Mouse (Mus musculus) urinary bladder, postnatal 4 days (tissue): ENCODE measurements around the gene Actr3b.
"Not testable (repeated sequence)": the region's sequence is repeated elsewhere in the genome, so short reads cannot be mapped to it uniquely, and the experiment has no call there.

Experiments
- DNase-seq, 2 experiments: peaks; one replicate each; pipeline ENCODE4 v3.0.0; 2021 to 2022; ENCODE audit warnings: low spot score in 2 of 2

The Actr3b gene

GRCm38 (mm10) chr5:25759460-25760409, at the start of gene Actr3b:
TSS of gene Actr3b (plus strand) at chr5:25759997.
- peak; percentile 74 to 86 for DNase-seq

DNA sequence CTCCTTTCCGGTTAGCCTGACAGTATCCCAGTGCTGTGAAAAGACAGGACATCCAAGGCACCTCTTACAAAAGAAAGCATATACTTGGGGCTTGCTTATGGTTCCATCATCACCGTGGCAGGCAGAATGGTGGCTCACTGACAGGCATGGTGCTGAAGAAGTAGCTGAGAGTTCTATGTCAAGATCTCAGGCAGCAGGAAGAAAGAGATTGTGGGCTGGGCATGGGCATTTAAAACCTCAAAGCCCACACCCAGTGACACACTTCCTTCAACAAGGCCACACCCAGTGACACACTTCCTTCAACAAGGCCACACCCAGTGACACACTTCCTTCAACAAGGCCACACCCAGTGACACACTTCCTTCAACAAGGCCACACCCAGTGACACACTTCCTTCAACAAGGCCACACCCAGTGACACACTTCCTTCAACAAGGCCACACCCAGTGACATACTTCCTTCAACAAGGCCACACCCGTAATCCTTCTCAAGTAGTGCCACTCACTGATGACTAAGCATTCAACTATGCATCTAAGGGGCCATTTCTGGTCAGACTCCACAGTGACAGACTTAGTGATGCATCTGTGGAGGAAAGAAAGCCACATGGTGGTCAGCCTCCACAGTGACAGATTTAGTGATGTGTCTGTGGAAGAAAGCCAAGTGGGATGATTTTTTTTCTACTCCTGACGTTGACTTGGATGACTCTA, 46.6 kb upstream of the Actr3b start:
- not testable (repeated sequence) for DNase-seq

DNA sequence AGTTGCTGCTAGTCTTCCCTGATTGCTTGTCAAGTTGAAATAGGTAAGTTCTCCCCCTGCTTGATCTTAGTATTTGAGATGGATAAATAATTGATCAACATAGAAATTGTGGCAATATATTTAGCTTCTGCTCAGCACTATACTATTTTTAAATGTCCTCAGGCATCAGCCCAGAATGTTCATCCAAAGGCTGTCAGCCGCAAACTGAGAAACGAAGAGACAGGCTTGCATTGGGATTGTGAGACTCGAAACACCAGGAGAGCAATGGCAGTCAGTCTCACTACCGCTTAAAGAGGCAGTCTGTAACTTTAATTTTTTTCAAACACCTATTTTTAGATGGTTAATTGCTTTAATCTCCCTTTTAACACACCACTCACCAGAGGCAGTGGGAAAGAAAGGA, 40.4 kb upstream of the Actr3b start:
- no peak for DNase-seq

GRCm38 (mm10) chr5:25723016-25723415, 36.8 kb upstream of the Actr3b start:
- no peak for DNase-seq

DNA sequence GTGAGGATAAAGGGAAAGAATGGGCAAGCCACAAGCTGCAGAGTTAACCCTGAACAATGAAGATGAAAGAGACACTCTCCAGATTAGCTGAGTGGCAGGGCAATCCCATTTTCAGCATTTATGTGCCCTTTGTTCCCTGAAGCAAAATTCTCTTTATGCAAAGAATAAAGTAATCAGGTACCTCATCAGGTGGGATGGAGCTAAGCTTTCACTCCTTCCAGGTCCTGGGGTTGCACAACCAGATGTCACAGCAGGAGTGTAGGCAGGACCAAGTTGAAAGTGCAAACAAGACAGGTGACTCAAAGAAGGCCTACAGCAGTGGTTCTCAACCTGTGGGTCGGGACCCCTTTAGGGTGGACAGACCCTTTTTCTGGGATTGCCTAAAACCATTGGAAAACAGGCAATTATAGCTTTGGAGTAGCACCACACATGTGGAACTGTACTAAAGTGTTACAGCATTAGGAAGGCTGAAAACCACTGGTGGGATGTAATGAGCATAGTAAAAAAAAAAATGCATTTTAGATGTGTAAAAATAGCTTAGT, 35.6 kb upstream of the Actr3b start:
- DNase-seq = no peak

GRCm38 (mm10) chr5:25734318-25734717, 25.5 kb upstream of the Actr3b start:
- DNase-seq = peak in 1 of 2 experiments; percentile 65

GRCm38 (mm10) chr5:25735861-25736260, 23.9 kb upstream of the Actr3b start:
- DNase-seq = no peak

- DNase-seq = no peak
These were observed 21.3 kb upstream of the Actr3b start for GRCm38 (mm10) chr5:25738448-25738847.

DNA sequence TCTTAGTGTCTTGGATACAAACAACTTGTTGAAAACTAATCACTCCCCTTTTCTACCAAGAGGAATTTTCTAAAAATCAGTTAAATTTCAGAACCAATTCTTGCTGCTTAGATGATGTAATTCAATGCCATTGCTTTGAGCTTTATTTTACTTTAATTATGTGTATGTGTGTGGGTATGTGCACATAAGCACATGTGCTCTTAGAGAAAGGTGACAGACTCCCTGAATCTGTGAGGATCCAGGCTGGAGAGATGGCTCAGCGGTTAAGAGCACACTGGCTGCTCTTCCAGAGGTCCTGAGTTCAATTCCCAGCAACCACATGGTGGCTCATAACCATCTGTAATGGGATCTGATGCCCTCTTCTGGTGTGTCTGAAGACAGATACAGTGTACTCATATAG, 20.9 kb upstream of the Actr3b start:
- DNase-seq = not testable (repeated sequence)

GRCm38 (mm10) chr5:25747904-25748303, 11.9 kb upstream of the Actr3b start:
- no peak for DNase-seq

- no peak for DNase-seq
These were observed 11.2 kb upstream of the Actr3b start for GRCm38 (mm10) chr5:25748613-25749012.

GRCm38 (mm10) chr5:25751552-25751951, 8.2 kb upstream of the Actr3b start:
- DNase-seq = no peak

DNA sequence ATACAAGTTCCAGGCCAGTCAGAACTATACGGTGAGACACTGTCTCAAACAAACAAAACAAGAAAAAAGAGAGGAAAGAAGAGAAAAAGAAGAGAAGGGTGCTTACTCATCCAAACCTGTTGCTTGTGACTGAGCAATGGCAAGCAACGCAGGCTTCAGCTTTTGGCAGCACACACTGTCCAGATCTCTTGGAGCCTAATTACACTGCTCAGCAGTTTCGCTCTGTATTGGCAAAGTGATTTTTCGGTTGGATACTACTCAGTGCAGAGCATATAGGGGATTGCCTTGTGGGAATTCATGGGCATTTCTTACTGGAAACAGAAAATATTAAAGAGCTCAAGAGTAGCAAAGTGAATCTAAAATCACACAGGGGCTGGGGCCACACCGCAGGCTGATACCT, 6.9 kb upstream of the Actr3b start:
- DNase-seq = peak in 1 of 2 experiments; percentile 29

DNA sequence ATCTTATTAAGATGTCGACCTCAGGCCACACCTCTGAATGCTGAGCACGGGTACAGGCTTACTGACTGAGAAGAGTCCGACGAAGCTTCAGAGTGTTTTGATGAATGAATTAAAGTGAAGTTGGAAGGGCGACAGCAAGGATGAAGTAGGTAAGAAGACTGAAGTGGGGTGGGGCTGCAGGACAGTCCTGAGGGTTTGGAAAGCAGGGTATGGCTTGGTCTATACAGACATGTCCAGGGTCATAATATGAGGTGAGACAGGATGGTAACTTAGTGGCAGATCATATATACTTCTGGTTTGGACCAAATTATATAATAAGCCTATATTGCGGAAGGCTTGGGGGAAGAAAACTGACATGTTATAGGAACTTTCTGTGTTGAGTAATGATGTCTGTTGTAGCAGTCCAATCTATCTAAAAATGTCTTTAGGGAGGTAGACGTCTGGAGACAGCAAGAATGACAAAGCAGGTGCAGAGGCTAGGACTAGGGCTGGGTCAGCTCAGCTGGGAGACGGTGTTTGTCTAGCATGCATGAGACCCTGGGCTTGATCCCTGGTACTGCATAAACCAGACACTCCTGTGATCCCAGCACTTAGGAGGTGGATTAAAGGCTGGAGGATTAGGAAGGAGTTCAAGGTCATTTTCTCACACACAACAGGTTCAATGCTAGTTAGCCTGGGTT, 6.1 kb upstream of the Actr3b start:
- DNase-seq = no peak

DNA sequence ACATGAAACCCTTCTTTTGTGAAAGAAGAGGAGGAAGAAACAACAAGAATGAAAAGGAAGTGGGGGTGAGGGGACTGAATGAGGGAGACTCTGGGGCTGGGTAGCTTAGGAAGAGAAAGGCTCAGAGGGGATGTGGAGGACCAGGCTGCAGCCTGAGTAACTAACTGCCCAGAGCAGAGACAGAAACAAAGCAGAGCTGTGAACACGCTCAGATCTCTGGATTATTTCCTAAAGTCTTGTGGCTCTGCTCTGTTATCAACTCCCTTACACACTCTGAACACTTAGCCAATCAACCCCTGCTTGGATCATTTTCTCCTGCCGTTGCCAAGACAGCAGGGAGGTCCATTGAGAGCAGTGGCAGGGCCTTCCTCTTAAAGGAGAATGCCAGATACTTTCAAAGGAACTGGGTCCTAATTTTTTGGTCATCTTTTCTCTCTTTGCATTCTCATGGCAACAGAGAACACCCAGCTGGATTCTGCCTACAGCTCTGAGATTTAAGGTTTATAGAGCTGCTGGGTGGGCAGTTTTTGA, 5.5 kb upstream of the Actr3b start:
- DNase-seq = peak in 1 of 2 experiments; percentile 25

DNA sequence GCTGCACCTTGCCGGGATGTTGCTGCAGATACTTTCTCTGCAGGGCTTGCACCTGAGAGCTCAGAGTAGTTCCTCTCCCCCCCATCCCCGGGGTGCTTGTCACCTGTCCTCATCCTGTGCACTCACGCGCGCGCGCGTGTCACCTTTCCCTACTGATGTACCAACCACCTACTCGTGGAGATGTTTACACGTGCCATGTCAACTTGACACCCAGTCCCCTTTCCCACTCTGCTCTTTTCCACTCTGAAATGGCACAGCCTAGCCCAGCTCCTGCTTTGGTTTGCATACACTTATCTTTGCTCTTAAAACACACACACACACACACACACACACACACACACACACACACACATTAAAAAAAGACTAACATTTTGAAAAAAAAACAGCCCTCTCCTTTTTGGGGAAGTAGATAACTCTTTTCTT, 624 bp downstream of the Actr3b start:
- DNase-seq = no peak

DNA sequence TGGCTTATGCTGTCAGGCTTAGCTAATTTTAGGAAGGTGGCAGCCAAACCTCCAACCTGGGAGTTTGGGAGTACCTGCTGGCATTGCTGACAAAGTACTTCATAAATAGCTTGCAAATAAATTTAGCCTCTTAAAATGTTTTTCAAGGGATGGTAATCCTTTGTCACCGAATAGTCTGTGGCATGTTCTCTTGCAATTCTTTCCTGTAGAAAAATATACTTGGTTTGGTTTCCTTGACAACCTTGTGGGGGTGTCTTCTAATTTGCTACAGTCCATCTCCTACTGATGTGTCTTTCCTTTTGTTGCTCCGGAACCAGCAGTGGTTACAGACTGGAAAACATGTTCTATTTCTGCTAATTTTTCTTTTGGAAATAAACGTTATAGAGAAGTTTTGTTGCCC, 1.1 kb downstream of the Actr3b start:
- no peak for DNase-seq

GRCm38 (mm10) chr5:25761850-25762249, 2.1 kb downstream of the Actr3b start:
- DNase-seq = no peak

- no peak for DNase-seq
These were observed 9.2 kb downstream of the Actr3b start for GRCm38 (mm10) chr5:25769006-25769405.

- DNase-seq = no peak
These were observed 9.6 kb downstream of the Actr3b start for GRCm38 (mm10) chr5:25769406-25769805.

GRCm38 (mm10) chr5:25772456-25772855, 12.7 kb downstream of the Actr3b start:
- no peak for DNase-seq
